Mouse (Mus musculus) embryonic stem cell, embryonic (primary cell): ENCODE measurements around the gene Rcor2.

Experiments
- CTCF ChIA-PET, 4 experiments: fragments of 300-600 bp in 2 of 4; fragments of 350-600 bp in 2 of 4; sonication (Branson Sonifier 250); formaldehyde crosslinking; loops; one replicate each; lab custom pipeline; 2022; ENCODE audit warnings: inconsistent platforms in 2 of 4; lab: Charles Lee
- POLR2A ChIA-PET, 4 experiments: fragments of 300-600 bp in 2 of 4; fragments of 350-600 bp in 2 of 4; sonication (Branson Sonifier 250); formaldehyde crosslinking; loops; one replicate each; lab custom pipeline; 2022; ENCODE audit warnings: antibody characterized with exemption in 4 of 4, inconsistent platforms in 1 of 4; lab: Charles Lee

Rcor2 gene

DNA sequence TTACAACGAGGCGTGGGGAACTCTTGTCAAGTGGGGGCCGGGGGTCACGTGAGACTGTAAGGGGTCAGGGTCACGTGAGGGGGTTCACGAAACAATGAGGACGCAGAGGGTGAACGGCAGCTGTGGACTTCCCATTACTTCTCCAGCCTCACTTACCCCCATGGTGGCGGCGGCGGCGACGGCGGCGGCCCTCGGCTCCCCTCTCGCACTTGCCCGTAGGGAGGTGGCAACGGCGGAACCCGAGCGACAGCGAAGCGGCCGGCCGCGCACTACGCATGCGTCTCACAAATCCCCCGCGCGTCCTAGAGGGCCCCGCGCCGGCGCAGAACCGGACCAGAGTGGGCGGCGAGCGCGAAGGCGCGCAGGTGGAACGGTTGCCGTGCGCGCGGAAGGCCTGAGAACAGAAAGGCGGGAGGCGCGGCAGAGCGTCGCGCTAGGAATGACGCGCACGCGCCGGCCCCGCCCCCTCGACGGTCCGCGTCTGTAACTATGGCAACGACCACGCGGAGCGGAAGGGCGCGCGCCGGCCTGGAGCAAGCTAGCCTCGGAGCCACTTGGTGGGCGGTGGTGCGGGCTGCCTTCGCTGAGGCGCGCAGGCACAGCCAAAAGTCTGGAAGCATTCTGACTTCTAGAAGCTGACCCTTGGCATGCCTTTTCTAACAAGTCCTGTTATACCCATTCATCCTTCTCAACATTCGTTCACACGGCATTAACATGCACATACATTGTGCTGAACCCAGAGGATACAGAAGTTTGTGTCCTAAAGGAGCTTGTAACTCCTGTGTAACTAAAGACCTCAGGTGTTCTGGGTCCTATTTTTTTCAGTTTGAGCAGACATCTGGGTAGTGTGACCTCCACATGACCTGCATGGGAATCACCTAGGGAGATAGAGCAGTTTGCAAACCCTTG, 26.1 kb upstream of the Rcor2 start, which contains the start of gene Naa40:
TSS of gene Naa40 (minus strand) at position 402 of the 909 bp plus-strand sequence.
- ChIA-PET CTCF (interaction anchor here (0.8 to 4.0 kb wide), 13 partner anchors 10 to 377 kb away, joined by 3 to 32 read pairs (median 4); partner anchors contain the start of gene 2700081O15Rik (in 1 of the 4)), POLR2A (interaction anchor here (0.5 to 15.7 kb wide), 63 partner anchors 9 to 1516 kb away, joined by 3 to 339 read pairs (median 4); partner anchors contain the start of genes Cox8a (in 3 of the 4), Mark2 (in 2 of the 4), Rcor2 (in 2 of the 4) and Slc3a2 (in 2 of the 4))

DNA sequence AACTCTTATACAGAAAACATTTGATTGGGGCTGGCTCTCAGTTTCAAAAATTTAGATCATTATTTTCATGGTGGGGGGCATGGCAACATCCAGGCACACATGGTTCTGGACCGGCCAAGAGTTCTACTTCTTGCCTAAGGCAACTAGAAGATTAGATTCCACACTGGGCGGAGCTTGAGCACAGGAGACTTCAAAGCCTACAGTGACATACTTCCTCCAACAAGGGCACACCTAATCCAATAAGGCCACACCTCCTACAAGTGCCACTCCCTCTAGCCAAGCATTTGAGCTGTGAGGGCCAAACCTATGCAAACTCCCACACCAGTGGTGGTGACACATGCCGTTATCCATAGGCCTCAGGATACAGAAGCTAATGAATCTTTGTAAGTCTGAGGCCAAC, 21.1 kb upstream of the Rcor2 start:
- POLR2A ChIA-PET: interaction anchor here (0.6 to 15.7 kb wide), 29 partner anchors 9 to 206 kb away, joined by 3 to 307 read pairs (median 4); partner anchors contain the start of genes Cox8a (in 2 of the 4), Stip1 (in 2 of the 4), Otub1 (in 1 of the 4) and Rcor2 (in 1 of the 4)
- CTCF ChIA-PET: interaction anchor here in 2 of 4 experiments (1.0 to 1.8 kb wide), 3 partner anchors 11 to 20 kb away, joined by 3 to 9 read pairs (median 3); no protein-coding TSS in a partner anchor

DNA sequence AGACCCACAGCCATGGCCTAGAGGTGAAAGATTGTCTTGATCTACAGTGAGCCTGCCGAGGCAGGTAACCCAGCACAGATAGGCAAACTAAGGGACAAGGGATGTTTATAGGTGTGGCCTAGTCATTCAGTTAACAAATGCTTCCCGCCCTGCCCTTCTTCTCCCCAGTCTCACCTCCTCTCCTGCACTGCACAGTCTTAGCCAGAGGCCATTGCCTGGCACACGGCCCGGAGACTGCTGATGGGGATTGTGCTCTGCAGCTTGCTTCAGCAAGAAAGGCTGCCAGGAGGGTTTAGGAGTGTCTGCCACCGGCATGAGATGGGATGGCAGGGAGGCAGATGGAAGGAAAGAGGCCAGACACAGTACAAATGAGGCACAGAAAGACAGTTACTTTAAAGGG, 9.2 kb upstream of the Rcor2 start:
- CTCF ChIA-PET: interaction anchor here in 2 of 4 experiments (0.7 to 2.4 kb wide), 4 partner anchors 9 to 23 kb away, joined by 3 to 9 read pairs (median 6); partner anchors contain the start of gene Rcor2 (in 1 of the 2)
- POLR2A ChIA-PET: interaction anchor here in 3 of 4 experiments (0.5 to 15.9 kb wide), 18 partner anchors 7 to 266 kb away, joined by 3 to 339 read pairs (median 4); partner anchors contain the start of genes Naa40 (in 3 of the 3), Rcor2 (in 2 of the 3) and Cox8a (in 1 of the 3)

DNA sequence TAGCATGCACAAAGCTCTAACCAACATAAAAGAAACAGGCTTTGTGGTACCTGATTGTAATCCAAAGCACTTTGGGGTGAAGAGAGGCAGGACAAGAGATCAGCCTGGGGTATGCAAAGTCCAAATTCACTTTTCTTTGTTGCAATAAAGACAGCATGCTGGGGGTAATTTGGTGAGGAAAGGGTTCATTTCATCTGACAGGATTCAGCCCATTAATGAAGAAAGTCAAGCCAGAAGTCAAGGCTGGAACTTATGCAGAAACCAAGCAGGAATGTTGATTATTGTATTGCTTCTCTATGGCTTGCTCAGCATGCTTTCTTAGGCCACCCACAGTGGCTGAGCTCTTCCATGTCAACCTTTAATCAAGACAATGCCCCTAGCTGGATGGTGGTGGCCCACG, 5.6 kb upstream of the Rcor2 start:
- ChIA-PET CTCF (interaction anchor here in 3 of 4 experiments (0.5 to 2.7 kb wide), 11 partner anchors 8 to 642 kb away, joined by 3 to 13 read pairs (median 4); partner anchors contain the start of gene Cox8a (in 1 of the 3)), POLR2A (interaction anchor here (0.5 to 15.9 kb wide), 57 partner anchors 8 to 1462 kb away, joined by 3 to 339 read pairs (median 4); partner anchors contain the start of genes Mark2 (in 2 of the 4), Naa40 (in 2 of the 4), Otub1 (in 2 of the 4) and Slc3a2 (in 2 of the 4))

DNA sequence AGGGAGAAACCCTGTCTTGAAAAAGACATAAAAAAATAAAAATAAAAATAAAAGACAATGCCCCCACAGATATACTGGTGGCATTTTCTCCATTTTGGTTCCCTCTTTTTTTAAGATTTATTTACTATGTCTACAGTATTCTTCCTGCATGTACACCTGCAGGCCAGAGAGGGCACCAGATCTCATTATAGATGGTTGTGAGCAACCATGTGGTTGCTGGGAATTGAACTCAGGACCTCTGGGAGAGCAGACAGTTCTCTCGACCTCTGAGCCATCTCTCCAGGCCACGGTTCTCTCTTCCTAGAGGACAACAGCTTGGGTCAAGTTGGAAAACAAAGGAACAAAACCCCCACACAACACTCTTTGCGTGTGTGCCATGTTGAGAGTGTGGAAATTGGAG, 5.2 kb upstream of the Rcor2 start:
- ChIA-PET POLR2A (interaction anchor here (0.7 to 15.9 kb wide), 53 partner anchors 8 to 1461 kb away, joined by 3 to 339 read pairs (median 4); partner anchors contain the start of genes Cox8a (in 2 of the 4), Mark2 (in 2 of the 4), Naa40 (in 2 of the 4) and Otub1 (in 2 of the 4)), CTCF (interaction anchor here in 2 of 4 experiments (1.0 to 2.7 kb wide), 6 partner anchors 12 to 70 kb away, joined by 3 to 13 read pairs (median 4); partner anchors contain the start of gene Cox8a (in 1 of the 2))

DNA sequence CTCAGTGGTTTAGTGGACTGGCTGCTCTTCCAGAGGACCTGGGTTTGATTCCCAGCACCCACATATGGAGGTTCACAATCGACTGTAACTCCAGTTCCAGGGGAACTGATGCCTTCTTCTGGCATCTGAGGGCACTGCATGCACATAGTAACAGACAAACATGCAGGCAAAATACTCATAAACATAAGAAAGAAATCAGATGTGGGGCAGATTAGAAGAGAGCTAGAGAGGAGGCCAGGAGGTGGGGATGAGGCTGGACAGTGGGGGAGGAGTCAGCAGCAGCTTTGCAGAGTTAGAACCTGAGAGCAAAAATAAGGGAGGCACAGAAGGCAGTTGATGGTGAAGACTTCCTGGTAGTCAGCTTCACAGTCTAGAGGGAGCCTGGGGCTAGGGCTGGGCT, 4.5 kb upstream of the Rcor2 start:
- ChIA-PET CTCF (interaction anchor here (0.6 to 4.1 kb wide), 20 partner anchors 8 to 196 kb away, joined by 3 to 32 read pairs (median 5); partner anchors contain the start of genes Naa40 (in 2 of the 4), Cox8a (in 1 of the 4) and Flrt1 (in 1 of the 4)), POLR2A (interaction anchor here (0.5 to 15.9 kb wide), 37 partner anchors 7 to 355 kb away, joined by 3 to 339 read pairs (median 5); partner anchors contain the start of genes Mark2 (in 2 of the 4), Naa40 (in 2 of the 4), 2700081O15Rik (in 1 of the 4) and Cox8a (in 1 of the 4))

DNA sequence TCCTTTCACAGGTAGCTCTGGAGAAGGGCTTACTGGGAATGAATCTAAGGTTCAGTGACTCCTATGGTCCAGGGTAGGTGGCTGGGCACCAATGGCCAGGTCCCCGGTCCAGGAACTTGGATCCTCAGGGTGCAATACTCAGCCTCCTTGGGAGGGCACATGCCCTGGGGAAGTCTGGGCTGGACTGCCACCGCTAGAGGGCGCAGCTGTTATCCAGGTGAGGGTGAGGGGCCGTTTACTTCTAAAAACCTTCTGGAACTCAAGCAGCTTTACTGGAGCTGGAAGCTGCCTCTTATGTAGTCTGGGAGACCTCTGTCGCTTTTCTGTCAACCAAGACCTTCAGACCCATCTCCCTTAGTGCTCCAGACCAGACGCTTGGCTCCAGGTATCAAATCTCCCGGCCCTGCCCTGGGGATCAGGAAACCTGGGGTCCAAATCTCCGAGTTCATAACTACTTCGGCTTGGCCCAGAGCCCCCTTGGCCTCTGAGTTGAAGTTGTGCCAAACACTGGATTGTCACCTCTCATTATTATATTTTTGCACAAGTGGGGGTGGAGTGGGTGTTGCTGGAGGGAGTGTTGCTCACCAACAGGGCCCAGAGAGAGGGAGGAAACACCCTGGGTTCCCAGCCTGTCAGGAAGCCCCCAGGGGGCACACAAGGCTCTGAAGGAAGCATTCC, 2.9 kb upstream of the Rcor2 start:
- CTCF ChIA-PET: interaction anchor here (0.5 to 4.1 kb wide), 57 partner anchors 7 to 322 kb away, joined by 3 to 36 read pairs (median 4); partner anchors contain the start of genes Mark2 (in 3 of the 4), Naa40 (in 3 of the 4), Cox8a (in 2 of the 4) and Bad (in 1 of the 4)
- POLR2A ChIA-PET: interaction anchor here (0.6 to 15.9 kb wide), 65 partner anchors 10 to 901 kb away, joined by 3 to 339 read pairs (median 6); partner anchors contain the start of genes Cox8a (in 2 of the 4), Mark2 (in 2 of the 4), Naa40 (in 2 of the 4) and Otub1 (in 2 of the 4)

DNA sequence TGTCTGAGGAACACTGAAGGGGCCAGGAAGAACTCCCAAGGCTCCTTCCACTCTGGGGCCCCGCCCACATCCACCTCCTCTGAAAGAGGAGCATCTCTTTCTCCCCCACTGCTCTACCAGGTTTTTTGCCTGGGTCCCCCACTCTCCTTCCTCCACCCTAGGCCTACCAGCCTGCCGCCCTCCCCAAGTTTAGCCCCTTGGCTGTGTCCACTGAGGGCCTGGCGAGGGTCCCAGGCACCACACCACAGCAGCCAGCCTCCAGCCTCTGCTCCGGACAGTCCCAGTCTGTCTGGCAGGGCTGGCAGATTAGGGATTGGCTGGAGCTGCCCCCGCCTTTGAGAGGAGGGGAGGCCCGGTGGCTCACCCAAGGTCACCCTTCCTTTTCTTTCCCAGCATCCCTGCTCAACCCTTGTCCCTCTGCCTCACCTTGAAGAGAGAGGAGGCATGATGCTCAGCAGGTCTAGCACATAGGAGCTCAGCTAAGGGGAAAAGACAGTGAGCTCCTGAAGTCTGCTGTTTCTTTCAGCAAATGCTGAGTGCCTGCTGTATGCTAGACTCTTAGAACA, 2.3 kb upstream of the Rcor2 start:
- ChIA-PET CTCF (interaction anchor here (0.5 to 4.1 kb wide), 55 partner anchors 9 to 323 kb away, joined by 3 to 36 read pairs (median 4); partner anchors contain the start of genes Mark2 (in 2 of the 4), Naa40 (in 2 of the 4), 2700081O15Rik (in 1 of the 4) and Bad (in 1 of the 4)), POLR2A (interaction anchor here (0.6 to 15.9 kb wide), 108 partner anchors 7 to 1701 kb away, joined by 3 to 339 read pairs (median 5); partner anchors contain the start of genes Naa40 (in 3 of the 4), Cox8a (in 2 of the 4), Macrod1 (in 2 of the 4) and Mark2 (in 2 of the 4))

DNA sequence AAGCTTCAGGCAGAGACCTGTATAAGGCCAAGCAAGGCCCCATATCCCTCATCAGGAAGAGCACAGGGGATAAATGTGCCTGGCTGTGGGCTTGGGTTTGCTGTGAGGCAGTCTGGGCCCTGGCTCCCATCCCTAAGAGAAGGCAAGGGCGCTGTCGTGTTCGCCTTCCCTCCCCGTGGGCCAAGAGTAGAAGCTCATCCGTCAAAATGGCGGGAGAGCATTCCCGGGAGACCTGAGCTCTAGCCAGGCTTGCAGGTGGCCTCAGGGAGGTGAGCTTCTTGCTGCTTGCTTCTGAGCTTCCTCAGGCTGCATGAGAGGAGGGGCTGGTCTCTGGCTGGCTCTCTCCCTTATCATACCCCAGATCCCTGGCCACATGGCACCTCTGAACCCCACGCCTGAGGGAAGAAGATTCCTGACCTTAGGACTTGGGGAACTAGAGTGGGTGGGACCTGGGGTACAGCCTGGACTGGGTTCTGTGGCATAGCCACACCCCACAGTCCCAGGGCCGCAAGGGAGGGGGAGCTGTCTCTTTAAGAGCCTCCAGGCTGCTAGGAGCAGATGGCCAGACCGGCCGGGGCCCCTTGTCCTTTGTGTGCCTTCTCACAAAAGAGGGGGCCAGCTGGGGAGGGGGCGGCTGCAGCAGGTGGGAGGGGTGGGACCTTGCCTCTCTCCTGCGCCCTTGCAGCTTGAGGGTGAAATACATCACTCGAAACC, 1.5 kb upstream of the Rcor2 start:
- ChIA-PET POLR2A (interaction anchor here (0.6 to 15.9 kb wide), 127 partner anchors 8 to 1701 kb away, joined by 3 to 339 read pairs (median 4); partner anchors contain the start of genes Cox8a (in 3 of the 4), Naa40 (in 3 of the 4), 2700081O15Rik (in 2 of the 4) and Lgals12 (in 2 of the 4)), CTCF (interaction anchor here (0.5 to 4.1 kb wide), 34 partner anchors 7 to 286 kb away, joined by 3 to 36 read pairs (median 5); partner anchors contain the start of genes 2700081O15Rik (in 1 of the 4), Cox8a (in 1 of the 4) and Naa40 (in 1 of the 4))

DNA sequence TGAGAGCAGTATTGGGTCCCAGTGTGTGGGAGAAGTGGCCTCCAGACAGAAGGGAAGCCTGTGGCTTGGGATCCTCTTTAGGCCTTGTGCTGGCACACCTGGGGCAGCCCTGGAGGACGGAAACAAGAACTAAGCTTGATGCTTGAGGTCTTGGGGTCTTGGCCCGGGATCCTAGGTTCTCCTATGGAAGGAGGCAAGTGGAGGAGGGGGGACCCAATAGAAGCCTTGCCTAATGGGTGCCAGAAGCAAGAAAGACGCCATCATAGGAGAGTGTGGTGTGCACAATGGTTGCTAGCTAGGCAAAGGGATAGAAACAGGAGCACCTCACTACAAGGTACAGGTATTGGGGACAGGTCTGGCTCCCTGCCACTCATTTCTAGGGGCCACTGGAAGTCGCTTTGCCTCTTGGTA, 699 bp upstream of the Rcor2 start:
- ChIA-PET POLR2A (interaction anchor here (0.6 to 15.9 kb wide), 82 partner anchors 8 to 1775 kb away, joined by 3 to 339 read pairs (median 5); partner anchors contain the start of genes Cox8a (in 3 of the 4), Naa40 (in 3 of the 4), 2700081O15Rik (in 2 of the 4) and Macrod1 (in 2 of the 4)), CTCF (interaction anchor here in 2 of 4 experiments (0.5 to 4.1 kb wide), 16 partner anchors 8 to 1452 kb away, joined by 3 to 36 read pairs (median 6); partner anchors contain the start of genes 2700081O15Rik (in 1 of the 2) and Mark2 (in 1 of the 2))

DNA sequence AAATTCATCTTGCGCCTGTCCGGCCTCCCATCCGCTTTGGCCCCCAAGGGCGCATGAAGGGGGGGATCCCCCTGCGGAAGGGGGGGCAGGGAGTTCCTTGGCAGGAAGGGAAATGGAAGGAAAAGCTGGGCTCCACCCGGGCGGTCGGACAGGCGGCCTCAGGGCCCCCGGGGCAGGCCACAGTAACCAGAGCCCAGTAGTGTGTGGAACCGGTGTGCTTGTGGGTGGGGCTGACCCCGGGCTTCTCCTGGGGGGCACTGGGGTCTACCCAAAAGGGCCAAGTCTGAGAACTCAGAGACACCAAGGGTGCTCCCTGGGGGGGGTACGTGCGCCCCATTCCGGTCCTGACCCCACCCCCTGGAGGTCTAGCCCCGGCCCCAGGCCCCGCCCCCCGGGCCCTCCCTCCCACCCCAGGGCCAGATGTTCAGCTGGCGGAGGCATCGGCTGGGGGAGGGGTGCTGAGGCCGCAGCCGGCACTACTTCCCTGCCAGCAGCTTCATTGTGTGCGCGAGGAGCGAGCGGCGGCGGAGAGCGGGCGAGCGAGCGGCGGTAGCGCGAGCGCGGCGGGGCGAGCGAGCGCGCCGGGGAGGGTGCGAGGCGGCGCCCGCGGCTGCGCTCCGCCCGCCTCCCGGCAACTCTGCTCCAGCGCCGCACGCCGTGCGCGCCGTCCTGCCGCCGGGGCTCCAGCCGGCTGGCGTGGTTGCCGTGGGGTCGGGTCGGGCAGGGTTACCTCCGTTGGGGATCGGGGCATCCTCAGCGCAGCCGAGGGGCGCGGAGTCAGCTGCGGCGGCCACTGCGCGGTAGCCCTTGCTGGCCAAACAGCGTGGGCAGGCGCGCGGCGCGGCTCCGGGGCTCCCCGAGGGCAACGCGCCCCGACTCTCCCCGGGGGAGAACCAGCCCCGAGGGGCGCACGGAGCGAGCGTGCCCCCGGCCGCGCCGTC, 926 bp downstream of the Rcor2 start:
- POLR2A ChIA-PET: interaction anchor here (0.6 to 15.9 kb wide), 80 partner anchors 8 to 1518 kb away, joined by 3 to 339 read pairs (median 4); partner anchors contain the start of genes 2700081O15Rik (in 2 of the 4), Cox8a (in 2 of the 4), Naa40 (in 2 of the 4) and Otub1 (in 2 of the 4)
- CTCF ChIA-PET: interaction anchor here (0.6 to 4.4 kb wide), 31 partner anchors 11 to 1525 kb away, joined by 3 to 17 read pairs (median 4); partner anchors contain the start of genes 2700081O15Rik (in 1 of the 4), Cox8a (in 1 of the 4) and Otub1 (in 1 of the 4)

DNA sequence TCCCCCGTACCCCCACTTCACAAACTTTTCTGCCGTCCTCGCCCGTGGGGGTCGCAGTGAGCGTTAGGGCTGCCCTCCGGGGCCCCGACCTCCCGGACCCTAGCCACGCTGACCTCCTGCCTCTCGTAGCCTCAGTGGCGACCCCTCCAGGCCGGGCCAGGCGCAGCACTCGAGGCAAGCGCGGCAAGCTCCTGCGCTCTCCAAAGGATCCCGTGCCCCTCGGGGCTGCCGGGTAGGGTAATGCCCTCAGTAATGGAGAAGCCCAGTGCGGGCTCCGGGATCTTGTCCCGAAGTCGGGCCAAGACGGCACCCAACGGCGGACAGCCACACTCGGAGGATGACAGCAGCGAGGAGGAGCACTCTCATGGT, 1.6 kb downstream of the Rcor2 start:
- ChIA-PET POLR2A (interaction anchor here (0.6 to 15.9 kb wide), 67 partner anchors 8 to 1698 kb away, joined by 3 to 339 read pairs (median 4); partner anchors contain the start of genes Naa40 (in 3 of the 4), Cox8a (in 2 of the 4), Stip1 (in 2 of the 4) and 2700081O15Rik (in 1 of the 4)), CTCF (interaction anchor here (0.5 to 4.4 kb wide), 32 partner anchors 8 to 449 kb away, joined by 3 to 17 read pairs (median 4); partner anchors contain the start of genes Mark2 (in 2 of the 4), Naa40 (in 2 of the 4), 2700081O15Rik (in 1 of the 4) and Cox8a (in 1 of the 4))
